Mouse (Mus musculus): Measurements from ENCODE around the gene Mapre1.

DNA sequence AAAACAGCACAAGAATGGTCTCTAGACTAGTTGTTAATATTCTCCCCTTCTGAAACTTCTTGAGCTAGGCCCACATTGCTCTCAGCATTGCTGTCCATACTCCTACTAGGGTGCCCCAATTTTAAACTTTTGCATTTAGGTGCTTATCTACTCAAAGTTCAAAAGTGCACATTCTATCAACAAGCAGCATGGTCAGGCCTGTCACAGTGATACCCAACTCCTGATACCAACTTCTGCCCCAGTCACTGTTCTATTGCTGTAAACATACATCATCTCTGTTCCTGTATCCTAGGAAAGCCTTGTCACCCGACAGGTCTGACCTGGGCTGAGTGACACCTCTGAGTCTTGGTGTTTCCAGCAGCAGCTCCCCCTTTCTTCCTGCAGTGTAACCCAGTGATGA, 18.0 kb upstream of the Mapre1 start:
- TF ChIP-seq CTCF (IDR thresholded peaks at IDR 0.05; ENCODE audit: borderline replicate concordance, control insufficient read depth, extremely low read depth, insufficient read depth, low read length, poor library complexity), result no peak
- TF ChIP-seq POLR2A (IDR thresholded peaks at IDR 0.05; ENCODE audit: control insufficient read depth, extremely low read depth, insufficient read depth, low read length, poor library complexity), result no peak
